Mouse (Mus musculus) left cerebral cortex, postnatal 4 days (tissue): ENCODE measurements around the gene Parn. TPM values are rescaled to one million over a fixed set of nuclear protein-coding genes. Genes with fewer than 3 reads are reported as not detected.

Source experiments
- DNase-seq: peaks from one replicate; pipeline ENCODE4 v3.0.0-alpha.2; 2022
- intact Hi-C: fragments of 180-260 bp; cut with DNase I; formaldehyde crosslinking; loops from one replicate; pipeline ENCODE4 v1.15.1; 2025
- total RNA-seq, 2 experiments: library from RNA; stranded (reverse); gene quantifications; 2 replicates each; pipeline ENCODE4 v1.2.3; 2021

Gene Parn
- total RNA-seq, 2 experiments from 2014 or later, result 32.4 to 37.4 TPM

- DNase-seq, result peak; percentile 3
- intact Hi-C loops, result loop anchor here (10.0 kb wide), 1 partner anchor 514 kb away; no protein-coding TSS in a partner anchor
These were observed 39.6 kb downstream of the Parn start for GRCm38 (mm10) chr16:13628345-13628744.

- no peak for DNase-seq
- intact Hi-C loops, result loop anchor here (10.0 kb wide), 1 partner anchor 507 kb away; no protein-coding TSS in a partner anchor
These were observed 46.0 kb downstream of the Parn start for GRCm38 (mm10) chr16:13621745-13622507.

GRCm38 (mm10) chr16:13620194-13620593, 47.8 kb downstream of the Parn start:
- no peak for DNase-seq
- intact Hi-C loops, result loop anchor here (10.0 kb wide), 1 partner anchor 505 kb away; no protein-coding TSS in a partner anchor

GRCm38 (mm10) chr16:13615276-13615675, 52.7 kb downstream of the Parn start:
- intact Hi-C loops, result loop anchor here (10.0 kb wide), 2 partner anchors 80 to 170 kb away; no protein-coding TSS in a partner anchor

GRCm38 (mm10) chr16:13612571-13612970, 55.4 kb downstream of the Parn start:
- intact Hi-C loops, result loop anchor here (10.0 kb wide), 2 partner anchors 78 to 168 kb away; no protein-coding TSS in a partner anchor
- no peak for DNase-seq

More at GRCm38 (mm10) chr16:13615276-13615675, 52.7 kb downstream of the Parn start:
- no peak for DNase-seq

- no peak for DNase-seq
- intact Hi-C loops, result loop anchor here (10.0 kb wide), 2 partner anchors 77 to 167 kb away; no protein-coding TSS in a partner anchor
These were observed 55.9 kb downstream of the Parn start for GRCm38 (mm10) chr16:13612058-13612457.

- no peak for DNase-seq
- intact Hi-C loops, result loop anchor here (10.0 kb wide), 2 partner anchors 77 to 167 kb away; no protein-coding TSS in a partner anchor
These were observed 56.6 kb downstream of the Parn start for GRCm38 (mm10) chr16:13611399-13611798.

GRCm38 (mm10) chr16:13610951-13611381, 57.0 kb downstream of the Parn start:
- intact Hi-C loops, result loop anchor here (10.0 kb wide), 2 partner anchors 76 to 166 kb away; no protein-coding TSS in a partner anchor
- no peak for DNase-seq

GRCm38 (mm10) chr16:13608705-13609085, 59.3 kb downstream of the Parn start:
- no peak for DNase-seq

GRCm38 (mm10) chr16:13607987-13608704, 59.8 kb downstream of the Parn start:
- intact Hi-C loops, result no loop called here
- DNase-seq, result no peak

More at GRCm38 (mm10) chr16:13608705-13609085, 59.3 kb downstream of the Parn start:
- intact Hi-C loops, result no loop called here

GRCm38 (mm10) chr16:13602779-13603178, 65.2 kb downstream of the Parn start:
- no peak for DNase-seq

GRCm38 (mm10) chr16:13589049-13589408, 78.9 kb downstream of the Parn start:
- intact Hi-C loops, result no loop called here
- no peak for DNase-seq

More at GRCm38 (mm10) chr16:13602779-13603178, 65.2 kb downstream of the Parn start:
- intact Hi-C loops, result no loop called here

- intact Hi-C loops, result no loop called here
- DNase-seq, result no peak
These were observed 79.6 kb downstream of the Parn start for GRCm38 (mm10) chr16:13588182-13589048.

- intact Hi-C loops, result no loop called here
- DNase-seq, result no peak
These were observed 82.7 kb downstream of the Parn start for GRCm38 (mm10) chr16:13585234-13585633.

GRCm38 (mm10) chr16:13580784-13581183, 87.2 kb downstream of the Parn start:
- intact Hi-C loops, result no loop called here
- DNase-seq, result no peak

- peak; percentile 22 for DNase-seq
- intact Hi-C loops, result no loop called here
These were observed 88.0 kb downstream of the Parn start for GRCm38 (mm10) chr16:13580016-13580415.

GRCm38 (mm10) chr16:13575306-13575705, 92.7 kb downstream of the Parn start:
- no peak for DNase-seq
- intact Hi-C loops, result no loop called here

- no peak for DNase-seq
- intact Hi-C loops, result no loop called here
These were observed 99.7 kb downstream of the Parn start for GRCm38 (mm10) chr16:13568280-13568679.

GRCm38 (mm10) chr16:13567614-13568013, 100.4 kb downstream of the Parn start:
- no peak for DNase-seq

GRCm38 (mm10) chr16:13566351-13566750, 101.6 kb downstream of the Parn start:
- no peak for DNase-seq
- intact Hi-C loops, result no loop called here

More at GRCm38 (mm10) chr16:13567614-13568013, 100.4 kb downstream of the Parn start:
- intact Hi-C loops, result no loop called here
